Mouse (Mus musculus): Measurements from ENCODE around the gene Nlrp9c.
"Not testable (repeated sequence)": the region's sequence is repeated elsewhere in the genome, so short reads cannot be mapped to it uniquely, and the experiment has no call there.

Nlrp9c gene

GRCm38 (mm10) chr7:26403600-26403999, at the start of gene Nlrp9c:
TSS of gene Nlrp9c (minus strand) at chr7:26403700.
- DNase-seq, result not testable (repeated sequence)

DNA sequence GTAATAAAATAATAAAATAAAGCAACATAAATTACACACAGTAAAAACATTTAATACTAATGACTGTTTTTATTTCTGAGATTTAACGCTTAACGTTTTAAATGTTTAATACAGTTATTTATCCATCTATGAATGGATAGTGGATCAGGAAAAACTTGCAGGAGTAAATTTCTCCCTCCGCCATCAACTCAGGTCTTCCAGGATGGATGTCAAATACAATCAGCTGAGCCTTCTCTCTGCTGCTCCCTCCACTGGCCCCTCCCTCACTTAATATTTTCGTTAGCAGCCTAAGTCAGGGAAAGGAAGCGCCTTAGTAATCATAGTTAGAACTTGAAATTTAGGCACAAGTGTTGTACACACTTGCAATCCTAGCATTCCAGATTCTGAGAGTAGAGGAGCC, 31.3 kb upstream of the Nlrp9c start, which contains the start of gene Nlrp4a:
TSS of gene Nlrp4a (plus strand) at position 301 of the 400 bp plus-strand sequence.
- DNase-seq, result no peak

DNA sequence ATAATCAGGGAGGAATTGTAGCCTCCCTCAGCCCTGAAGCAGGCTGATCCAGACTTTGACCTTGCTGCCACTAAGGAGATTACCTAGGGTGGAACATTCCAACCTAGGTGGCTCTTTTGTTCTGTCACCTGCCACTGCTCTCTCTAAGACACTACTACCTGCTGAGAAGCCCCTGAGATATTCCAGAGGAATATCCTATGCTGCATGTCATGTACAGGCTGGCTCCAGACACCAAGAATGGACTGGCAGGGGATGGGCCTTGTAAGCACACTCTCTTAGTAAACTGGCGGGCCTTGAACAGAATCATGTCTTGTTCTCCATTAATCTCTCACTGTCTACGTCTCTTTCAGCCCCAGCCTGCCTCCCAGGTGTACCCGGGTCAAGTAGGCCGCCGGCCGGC, 11.7 kb downstream of the Nlrp9c start:
- not testable (repeated sequence) for DNase-seq

DNA sequence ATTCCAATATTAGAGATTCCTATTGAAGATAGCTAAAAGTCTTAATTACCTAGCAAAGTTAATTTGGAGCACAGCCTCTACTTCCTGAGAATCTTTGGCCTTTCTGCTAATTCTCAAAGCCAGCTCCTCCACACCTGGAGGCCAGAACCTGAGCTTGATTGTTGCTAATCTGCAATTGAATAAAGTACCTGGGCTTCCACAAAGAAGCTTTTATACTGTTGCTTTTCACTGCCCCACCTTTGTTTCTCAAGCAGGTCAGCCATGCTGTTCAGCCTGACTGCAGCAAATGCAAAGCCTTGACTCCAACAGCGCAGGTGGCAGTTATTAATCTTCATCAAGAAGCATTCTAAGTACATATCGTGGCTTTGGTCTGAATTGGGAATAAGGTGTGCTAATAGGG, 12.4 kb downstream of the Nlrp9c start:
- DNase-seq, result not testable (repeated sequence)

GRCm38 (mm10) chr7:26386691-26387090, 16.8 kb downstream of the Nlrp9c start:
- not testable (repeated sequence) for DNase-seq

DNA sequence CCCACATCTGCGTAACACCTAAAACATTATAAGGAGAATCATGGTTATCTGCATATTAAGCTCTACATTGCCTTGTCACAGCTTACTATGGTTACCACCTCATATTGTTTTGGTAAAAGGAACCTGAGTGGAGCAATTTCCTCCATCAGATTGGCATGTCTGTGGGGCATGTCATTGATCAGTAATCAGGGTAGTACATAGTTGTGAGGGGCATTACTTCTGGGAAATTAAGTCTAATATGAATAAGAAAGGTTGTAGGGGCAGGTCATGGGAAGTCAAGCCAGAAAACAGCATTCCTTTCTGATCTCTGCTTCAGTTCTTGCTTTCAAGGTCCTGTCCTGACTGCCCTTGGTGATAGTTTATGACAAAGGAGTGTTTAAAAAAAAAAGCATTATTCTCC, 22.7 kb downstream of the Nlrp9c start:
- DNase-seq, result no peak

GRCm38 (mm10) chr7:26373221-26373620, 30.3 kb downstream of the Nlrp9c start:
- DNase-seq, result not testable (repeated sequence)

- DNase-seq, result not testable (repeated sequence)
Measured at GRCm38 (mm10) chr7:26356719-26357118, 46.8 kb downstream of the Nlrp9c start.

DNA sequence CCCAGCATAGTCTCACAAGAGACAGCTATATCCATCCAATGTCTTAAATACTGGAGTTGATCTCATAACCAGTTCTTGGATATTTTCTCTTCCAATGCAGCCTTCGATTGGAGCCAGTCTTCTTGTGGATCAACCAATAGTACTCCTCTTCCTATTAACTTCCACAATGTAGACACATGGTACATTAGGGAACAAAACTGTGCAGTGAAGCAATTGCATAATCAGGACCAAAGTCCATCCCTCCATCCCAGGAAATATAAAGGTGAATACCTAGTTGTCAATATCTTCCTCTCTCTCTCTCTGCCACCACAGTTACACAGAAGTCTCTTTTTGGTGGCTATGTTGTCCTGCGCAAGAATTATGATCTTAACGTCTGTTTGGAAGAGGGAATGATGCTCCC, 51.2 kb downstream of the Nlrp9c start:
- not testable (repeated sequence) for DNase-seq

DNA sequence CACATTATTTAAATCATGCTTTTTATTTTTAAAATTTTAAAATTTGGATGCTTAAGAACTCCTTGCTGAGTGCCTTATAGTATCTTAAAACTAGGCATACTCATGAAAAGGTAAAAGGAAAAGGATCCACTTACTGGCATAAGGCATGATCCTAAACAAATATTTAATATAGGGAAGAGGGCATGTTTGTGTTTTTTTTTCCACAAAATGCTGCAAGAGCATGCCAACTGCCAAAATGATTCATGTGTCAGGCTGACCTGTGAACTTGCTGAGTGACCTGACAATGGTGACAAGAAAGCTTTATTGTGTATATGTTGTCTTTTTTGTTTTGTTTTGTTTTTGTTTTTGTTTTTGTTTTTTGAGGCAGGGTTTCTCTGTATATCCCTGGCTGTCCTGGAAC, 53.3 kb downstream of the Nlrp9c start:
- DNase-seq, result not testable (repeated sequence)

DNA sequence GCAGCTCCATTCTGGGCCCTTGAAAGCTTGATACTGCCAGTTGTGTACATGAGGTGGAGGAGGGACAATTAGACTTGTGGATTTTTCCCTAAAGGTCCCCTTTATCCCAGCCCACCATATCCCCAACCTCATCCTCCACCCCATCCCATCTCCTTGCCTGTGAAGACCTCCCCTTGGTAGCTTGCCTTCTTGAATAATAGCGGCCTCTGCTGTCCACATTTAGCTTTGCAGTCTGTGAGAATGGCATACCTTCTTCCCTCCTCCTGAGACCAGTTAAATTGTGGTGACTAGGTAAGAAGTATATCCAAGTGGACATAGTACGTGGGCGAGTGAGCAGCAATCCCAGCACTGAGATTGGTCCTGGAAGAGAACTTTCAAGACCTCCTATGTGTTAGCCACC, 83.1 kb downstream of the Nlrp9c start:
- not testable (repeated sequence) for DNase-seq

DNA sequence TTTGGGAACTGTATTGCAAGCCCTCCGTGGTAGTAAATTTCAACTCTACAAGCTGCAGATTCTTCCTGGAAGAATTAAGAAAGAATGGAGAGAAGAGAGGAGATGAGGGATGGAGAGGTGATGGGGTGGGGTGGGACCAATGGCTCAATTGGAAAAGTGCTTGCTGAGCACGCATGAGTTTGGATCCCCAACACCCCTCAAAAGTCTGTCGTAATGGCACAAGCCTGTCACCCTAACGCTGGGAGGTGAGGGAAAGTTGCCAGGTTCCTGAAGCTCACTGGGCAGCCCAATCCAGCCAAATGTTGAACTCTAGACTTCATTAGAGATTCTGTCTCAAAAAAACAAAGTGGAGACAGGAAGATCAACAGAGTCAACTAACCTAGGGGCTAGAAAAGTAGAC, 87.7 kb downstream of the Nlrp9c start:
- not testable (repeated sequence) for DNase-seq

DNA sequence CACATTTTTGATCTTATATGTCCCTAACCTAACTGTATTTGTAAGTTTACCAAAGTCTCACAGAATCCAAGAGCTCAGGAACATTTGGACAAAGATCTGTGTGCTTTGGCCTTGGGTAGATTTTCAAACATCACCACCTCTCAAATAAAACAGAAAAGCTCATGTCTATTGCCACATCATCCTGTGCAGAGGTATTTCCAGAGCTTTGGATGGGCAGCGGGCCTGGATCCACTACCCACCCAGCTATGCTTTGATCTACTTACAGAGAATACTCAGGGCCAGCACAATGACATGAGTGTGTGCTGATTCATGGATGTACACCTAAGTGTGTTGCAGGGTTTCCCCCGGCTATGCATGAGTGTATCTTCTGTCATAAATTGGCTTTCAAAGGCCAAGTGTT, 88.3 kb downstream of the Nlrp9c start:
- DNase-seq, result not testable (repeated sequence)

DNA sequence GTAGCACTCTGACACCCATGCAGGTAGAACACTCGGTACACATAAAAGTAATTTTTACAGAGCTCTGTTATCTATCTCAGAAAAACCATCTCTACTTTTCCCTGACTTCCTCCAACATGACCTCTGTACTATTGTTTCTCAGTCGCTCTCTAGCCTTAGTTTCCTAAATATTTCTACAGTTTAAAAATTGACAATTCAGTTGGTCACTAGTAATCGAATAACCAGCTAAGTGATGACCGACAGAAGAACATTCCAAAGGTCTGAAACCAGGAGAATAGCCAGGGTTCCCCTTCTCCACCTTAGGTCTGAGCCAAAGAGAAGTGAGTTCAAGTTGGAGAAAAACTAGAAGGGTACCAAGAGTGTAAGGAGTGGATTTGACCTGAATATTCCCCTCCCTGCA, 91.7 kb downstream of the Nlrp9c start:
- DNase-seq, result not testable (repeated sequence)

GRCm38 (mm10) chr7:26306926-26307325, 96.6 kb downstream of the Nlrp9c start, which contains the start of gene Cyp2a4:
TSS of gene Cyp2a4 (plus strand) at chr7:26307169.
- not testable (repeated sequence) for DNase-seq

- not testable (repeated sequence) for DNase-seq
Measured at GRCm38 (mm10) chr7:26303429-26304166, 99.9 kb downstream of the Nlrp9c start.
